Mouse (Mus musculus): Measurements from ENCODE around the gene Olfr1511.
"Not testable (repeated sequence)": the region's sequence is repeated elsewhere in the genome, so short reads cannot be mapped to it uniquely, and the experiment has no call there.

The Olfr1511 gene

GRCm38 (mm10) chr14:52397279-52397678 is at the start of gene Olfr1511:
Gene Olfr1511 (minus strand): TSS chr14:52397379.
- no peak for DNase-seq

GRCm38 (mm10) chr14:52442690-52443089 is 45.5 kb upstream of the Olfr1511 start, which contains the start of gene Olfr1509:
Gene Olfr1509 (plus strand): TSS chr14:52442990.
- no peak for DNase-seq

DNA sequence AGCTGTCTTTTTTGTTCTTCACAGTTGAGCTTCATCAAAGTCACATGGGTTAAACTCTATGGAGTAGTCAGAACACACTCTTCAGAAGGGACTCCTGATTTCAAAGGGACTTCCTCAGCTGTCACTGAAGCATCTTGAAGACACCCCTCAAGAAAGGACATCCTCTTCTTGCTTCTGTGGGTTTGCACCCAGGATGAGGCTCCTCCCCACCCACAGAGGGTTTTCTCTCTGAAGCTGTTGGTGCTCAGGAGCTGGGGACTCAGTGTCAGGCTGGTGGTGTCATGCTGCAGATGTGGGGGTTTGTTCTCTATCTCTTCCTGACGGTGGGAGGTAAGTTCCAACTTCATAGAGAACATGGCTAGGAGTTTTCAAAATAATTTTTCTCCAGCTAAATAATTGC is 30.5 kb upstream of the Olfr1511 start:
- no peak for DNase-seq

DNA sequence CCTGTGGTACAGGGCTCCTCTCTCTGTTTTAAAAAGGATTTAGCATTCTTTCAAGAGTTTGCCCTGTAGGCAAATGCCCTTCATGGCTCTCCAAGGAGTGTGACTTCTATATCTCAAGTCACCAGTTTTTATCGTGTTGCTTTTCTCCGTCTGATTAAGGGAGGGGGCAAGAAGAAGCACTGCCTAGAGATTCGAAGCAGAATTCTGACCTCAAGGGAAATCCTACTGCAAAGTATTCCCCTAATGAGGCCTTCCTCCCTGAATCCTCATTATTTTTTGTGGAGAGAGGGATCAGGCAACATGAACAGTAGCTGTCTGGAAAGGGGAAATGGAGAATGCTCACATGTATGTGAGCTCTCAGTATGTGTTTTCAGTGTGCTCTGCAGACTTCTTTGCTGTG is 17.1 kb upstream of the Olfr1511 start, which contains the start of gene Olfr1510:
Gene Olfr1510 (minus strand): TSS at position 101 of the 400 bp plus-strand sequence.
- no peak for DNase-seq

DNA sequence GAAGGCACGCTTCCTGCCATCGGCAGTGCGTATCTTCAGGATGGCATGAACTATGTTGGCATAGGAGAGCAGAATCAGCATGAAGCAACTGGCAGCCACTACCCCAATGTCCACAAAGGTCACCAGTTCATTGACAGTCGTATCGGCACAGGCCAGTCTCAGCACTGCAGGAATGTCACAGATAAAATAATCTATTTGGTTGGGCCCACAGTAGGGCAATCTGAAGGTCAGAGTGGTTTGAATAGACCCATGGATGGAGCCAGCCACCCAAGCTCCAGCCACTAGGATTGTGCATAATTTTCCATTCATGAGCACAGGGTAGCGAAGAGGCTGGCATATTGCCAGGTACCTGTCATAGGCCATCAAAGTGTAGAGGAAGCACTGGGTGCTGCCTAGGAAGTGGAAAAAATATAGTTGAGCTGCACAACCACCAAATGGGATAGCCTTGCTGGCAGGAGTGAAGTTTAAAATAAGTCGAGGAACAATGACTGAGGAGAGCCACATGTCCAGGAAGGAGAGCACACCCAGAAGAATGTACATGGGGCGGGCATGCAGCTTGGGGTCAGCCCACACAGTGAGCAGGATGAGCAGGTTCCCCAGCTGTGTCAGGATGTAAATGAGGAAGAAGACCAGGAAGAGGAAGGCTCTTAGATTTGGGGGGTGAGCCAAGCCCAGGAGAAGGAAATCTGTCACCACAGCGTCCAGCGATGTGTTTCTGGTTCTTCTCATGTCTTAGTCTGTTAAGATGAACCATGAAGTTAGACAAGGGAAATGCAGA is 13.2 kb upstream of the Olfr1511 start:
- not testable (repeated sequence) for DNase-seq

- DNase-seq, result not testable (repeated sequence)
Measured at GRCm38 (mm10) chr14:52390084-52390848, 6.9 kb downstream of the Olfr1511 start.

- DNase-seq, result no peak
Measured at GRCm38 (mm10) chr14:52379068-52379467, 18.1 kb downstream of the Olfr1511 start, which contains the start of gene Olfr1512. Gene Olfr1512 (minus strand): TSS chr14:52379168.

DNA sequence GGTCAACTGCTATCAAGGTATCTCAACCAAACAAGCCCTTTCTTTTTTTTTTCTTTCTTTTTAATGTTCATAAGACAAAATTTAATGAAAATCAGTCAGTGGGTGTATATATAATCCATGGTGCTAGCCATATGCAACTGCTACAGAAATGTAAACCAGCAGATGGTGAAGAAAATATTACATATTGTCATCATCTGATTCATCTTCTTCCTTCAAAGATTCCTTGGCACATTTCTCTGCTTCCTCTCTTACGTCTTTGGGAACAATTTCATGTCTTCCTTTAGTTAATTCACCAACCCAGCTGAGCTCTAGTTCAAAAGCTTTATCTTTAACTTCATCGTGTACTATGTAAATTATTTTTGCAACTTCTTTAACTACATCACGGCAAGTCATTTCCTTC is 28.4 kb downstream of the Olfr1511 start:
- DNase-seq, result no peak

DNA sequence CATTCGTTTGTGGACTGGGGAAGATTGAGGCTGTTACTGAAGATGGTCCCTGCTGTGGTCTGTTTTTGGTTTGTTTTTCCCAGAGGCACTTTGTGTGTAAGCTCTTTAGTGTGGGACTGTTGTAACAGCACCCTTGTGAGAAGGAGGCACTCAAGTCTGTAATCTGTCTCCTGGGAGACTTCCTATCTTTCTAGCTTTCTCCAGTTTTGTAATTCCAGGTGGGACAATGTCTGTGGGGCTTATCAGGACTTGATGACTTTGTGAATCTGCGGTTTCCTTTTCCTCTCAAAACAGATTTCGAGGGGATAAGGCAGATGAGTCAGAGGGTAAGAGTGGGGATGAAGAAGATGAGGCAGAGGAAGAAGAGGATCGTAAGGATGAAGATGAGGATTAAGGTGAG is 40.9 kb downstream of the Olfr1511 start, which contains the start of gene Olfr1513:
Gene Olfr1513 (minus strand): TSS at position 101 of the 400 bp plus-strand sequence.
- no peak for DNase-seq

All from kidney, postnatal 25 days (tissue).